Mouse (Mus musculus) bone marrow macrophage, adult 2 months (primary cell): ENCODE results near the gene Fsd1. TPM values are rescaled to one million over a fixed set of nuclear protein-coding genes. Genes with fewer than 3 reads are reported as not detected.

Source experiments
- H3K27ac ChIP-seq: 2 replicates; pipeline ENCODE4 v1.5.1; 2012; ENCODE audit warnings: low read depth, low read length; ENCODE audit not compliant: insufficient read depth
- H3K4me1 ChIP-seq: 2 replicates; pipeline ENCODE4 v1.6.1; 2012; ENCODE audit warnings: low read length; ENCODE audit not compliant: control insufficient read depth, insufficient read depth
- H3K4me3 ChIP-seq: 2 replicates; pipeline ENCODE4 v1.5.1; 2012; ENCODE audit warnings: mild to moderate bottlenecking, low read length, moderate library complexity; ENCODE audit not compliant: insufficient read depth
- CTCF ChIP-seq: IDR thresholded peaks from 2 replicates; pipeline ENCODE4 v1.5.1; 2012; ENCODE audit warnings: low read depth, mild to moderate bottlenecking, low read length, moderate library complexity
- POLR2A ChIP-seq: IDR thresholded peaks from 2 replicates; pipeline ENCODE4 v1.6.1; 2012; ENCODE audit warnings: mild to moderate bottlenecking, low read depth, low read length, borderline replicate concordance
- polyA plus RNA-seq: library from polyadenylated mRNA; stranded (reverse); fragments of >200 nt; gene quantifications from 2 replicates; pipeline ENCODE4 v1.2.4, GENCODE M21; 2012; ENCODE audit not compliant: missing spikeins, insufficient read depth, insufficient read length

Gene Fsd1
- polyA plus RNA-seq, 1 experiment, result not detected

DNA sequence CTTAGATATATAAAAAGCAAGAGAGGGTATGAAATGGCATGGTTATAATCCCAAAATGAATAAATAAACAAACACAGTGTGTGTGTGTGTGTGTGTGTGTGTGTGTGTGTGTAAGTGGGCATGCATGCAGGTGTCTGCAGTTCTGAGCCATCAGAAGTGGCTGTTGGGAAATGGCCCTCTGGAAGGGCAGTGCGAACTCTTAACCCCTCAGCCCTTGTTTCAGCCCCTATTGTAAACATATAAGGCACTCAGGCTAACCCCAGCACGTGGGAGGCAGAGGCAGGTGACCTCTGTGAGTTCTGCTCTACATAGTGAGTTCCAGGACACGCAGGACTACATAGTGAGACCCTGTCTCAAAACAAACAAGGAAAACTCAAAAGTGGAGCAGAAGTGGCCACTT is 9.0 kb upstream of the Fsd1 start:
- H3K4me3 ChIP-seq, result no peak overlapping the region
- no peak overlapping the region for H3K27ac ChIP-seq
- H3K4me1 ChIP-seq, result no peaks in the 10 kb centered on the region; the same call in 1 of the 2 replicates
- no peak for TF ChIP-seq POLR2A

DNA sequence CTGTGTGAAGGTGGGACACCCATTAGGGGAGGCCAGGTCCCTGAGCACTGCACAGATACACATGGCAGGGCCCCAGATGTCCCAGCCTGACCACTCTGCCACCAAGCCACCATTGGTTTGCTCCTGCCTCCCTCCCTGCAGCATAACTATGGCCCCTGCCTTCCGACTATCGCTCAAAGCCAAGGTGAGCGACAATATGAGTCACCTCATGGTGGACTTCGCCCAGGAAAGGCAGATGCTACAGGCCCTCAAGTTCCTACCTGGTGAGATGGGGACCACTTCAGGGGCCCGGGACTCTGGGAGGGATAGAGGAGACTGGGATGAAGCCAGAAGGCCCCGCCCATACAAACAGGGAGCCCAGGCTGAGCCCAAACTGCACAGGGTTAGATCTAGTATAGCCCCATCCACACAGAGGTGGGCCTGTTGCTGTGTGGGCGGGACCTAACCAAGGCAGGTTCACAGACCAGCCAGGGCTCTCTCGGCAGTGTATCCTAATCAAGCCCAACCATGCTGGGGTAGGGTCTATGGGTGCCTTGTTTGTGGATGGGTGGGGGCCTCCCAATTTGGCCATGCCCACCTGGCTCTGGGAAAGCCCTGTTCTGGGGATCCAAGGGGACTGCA is 4.1 kb downstream of the Fsd1 start:
- Histone ChIP-seq H3K4me3 (no peak overlapping the region), H3K4me1 (no peaks in the 10 kb centered on the region), H3K27ac (no peak overlapping the region)
- TF ChIP-seq POLR2A (no peak), CTCF (no peak)

DNA sequence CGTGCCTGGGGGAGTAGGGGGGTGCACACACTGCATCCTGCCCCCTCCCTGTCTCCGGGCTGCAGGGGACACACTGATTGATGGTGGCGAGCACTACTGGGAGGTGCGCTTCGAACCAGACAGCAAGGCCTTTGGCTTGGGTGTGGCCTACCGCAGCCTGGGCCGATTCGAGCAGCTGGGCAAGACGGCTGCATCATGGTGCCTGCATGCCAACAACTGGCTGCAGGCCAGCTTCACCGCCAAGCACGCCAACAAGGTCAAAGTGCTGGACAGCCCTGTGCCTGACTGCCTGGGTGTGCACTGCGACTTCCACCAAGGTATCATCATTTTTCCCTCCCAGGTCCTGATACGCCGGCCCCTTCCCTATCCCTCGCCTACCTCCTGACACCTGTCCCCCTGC is 9.7 kb downstream of the Fsd1 start:
- H3K4me1 ChIP-seq, result no peaks in the 10 kb centered on the region
- no peak for TF ChIP-seq CTCF
- TF ChIP-seq POLR2A, result no peak
- no peak overlapping the region for H3K27ac ChIP-seq
- H3K4me3 ChIP-seq, result no peak overlapping the region

DNA sequence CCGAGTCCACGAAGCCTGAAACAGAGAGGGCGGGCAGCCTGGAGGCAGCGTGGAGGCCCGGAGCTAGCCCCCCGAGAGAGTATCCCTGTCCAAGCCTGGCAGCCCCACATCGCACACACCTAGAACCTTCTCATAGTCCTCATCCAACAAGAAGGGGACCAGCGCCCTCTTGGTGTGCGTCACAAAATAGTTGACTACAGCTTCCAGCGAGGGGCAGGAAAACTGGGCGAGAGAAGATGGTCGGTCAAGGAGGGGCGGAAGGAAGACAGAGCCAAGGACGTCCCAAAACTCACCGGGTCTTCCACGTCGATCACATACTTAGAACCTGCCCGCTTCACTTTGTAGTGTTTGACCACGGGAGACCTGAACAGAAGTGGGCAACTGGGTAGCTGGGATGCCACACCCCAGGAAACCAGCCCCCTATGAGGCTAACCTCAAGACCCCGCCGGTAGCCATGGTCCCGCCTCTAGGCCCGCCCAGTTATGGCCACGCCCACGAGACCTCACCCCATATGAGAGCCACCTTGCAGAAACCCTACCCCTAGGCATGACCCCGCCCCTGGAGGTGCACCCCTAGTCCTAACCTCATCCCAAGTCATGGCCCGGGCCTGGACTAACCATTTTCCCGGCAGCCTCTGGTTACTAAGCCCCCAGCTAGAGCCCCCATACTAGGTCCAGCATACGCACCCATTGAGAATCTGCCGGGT is 13.6 kb downstream of the Fsd1 start:
- TF ChIP-seq CTCF, result no peak
- TF ChIP-seq POLR2A, result no peak
- Histone ChIP-seq H3K4me3 (no peak overlapping the region), H3K27ac (no peak overlapping the region), H3K4me1 (0 out of 2 replicates have a peak, but pooled peaks cover 2% of the 10 kb centered on the region)

DNA sequence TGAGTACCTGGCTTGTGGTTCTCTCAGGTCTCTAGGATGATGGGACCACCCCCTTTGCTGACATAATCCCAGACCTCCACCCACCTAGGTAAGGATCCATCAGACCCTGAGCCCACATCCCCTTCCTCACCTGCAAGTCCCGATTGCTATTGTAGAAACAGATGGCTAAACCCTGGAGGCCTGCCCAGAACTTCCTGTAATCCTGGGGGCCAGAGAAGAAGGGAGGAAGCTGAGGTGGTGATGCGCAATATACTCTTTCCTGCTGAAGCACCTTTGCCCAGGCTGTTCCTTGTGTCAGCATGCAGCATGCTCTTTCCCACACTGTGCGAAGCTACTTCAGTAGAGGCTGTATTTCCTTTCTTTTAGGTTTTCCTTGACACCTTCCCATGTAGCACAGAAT is 16.7 kb downstream of the Fsd1 start:
- no peak overlapping the region for H3K27ac ChIP-seq
- TF ChIP-seq CTCF (no peak), POLR2A (no peak)
- peaks cover 5% of the 10 kb centered on the region for H3K4me1 ChIP-seq
- no peak overlapping the region for H3K4me3 ChIP-seq

DNA sequence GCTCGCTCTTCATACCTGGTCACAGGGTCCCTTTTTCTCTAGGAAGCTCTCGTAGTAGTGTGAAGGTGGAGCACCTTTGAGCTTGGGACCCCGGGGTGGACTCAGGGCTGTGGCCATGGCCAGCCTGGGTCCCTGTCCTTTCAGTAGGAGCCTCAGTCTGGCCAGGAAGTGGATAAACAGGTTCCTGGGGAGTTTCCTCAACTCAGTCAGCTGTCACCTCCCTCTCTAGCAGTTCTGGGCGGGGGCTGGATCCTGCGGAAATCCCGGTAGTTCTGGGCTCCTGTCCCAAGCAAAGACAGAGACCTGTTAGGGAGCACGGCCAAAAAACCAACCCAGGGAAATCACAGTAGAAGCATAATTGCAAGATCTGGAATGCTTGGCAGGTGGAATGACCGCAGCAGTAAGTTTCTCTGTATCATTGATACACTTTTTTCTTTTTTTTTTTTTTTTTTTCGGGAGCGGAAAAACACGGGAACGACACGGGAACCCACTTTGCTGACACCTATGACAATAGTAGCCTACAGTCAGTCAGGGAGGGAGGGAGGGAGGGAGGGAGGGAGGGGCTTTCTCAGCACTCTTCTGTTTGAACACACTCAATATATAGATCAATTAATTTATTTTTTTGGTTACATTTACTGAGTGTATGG is 19.2 kb downstream of the Fsd1 start, which contains the start of the genes Stap2 and Mpnd:
Gene Stap2 (minus strand): TSS at position 170 of the 647 bp plus-strand sequence.
Gene Mpnd (plus strand): TSS at position 297 of the 647 bp plus-strand sequence.
- no peak within 1 kb of the TSS for H3K4me3 ChIP-seq
- H3K4me1 ChIP-seq, result peaks cover 9% of the 10 kb centered on the region
- TF ChIP-seq POLR2A (no peak), CTCF (no peak)
- no peak within 1 kb of the TSS for H3K27ac ChIP-seq

DNA sequence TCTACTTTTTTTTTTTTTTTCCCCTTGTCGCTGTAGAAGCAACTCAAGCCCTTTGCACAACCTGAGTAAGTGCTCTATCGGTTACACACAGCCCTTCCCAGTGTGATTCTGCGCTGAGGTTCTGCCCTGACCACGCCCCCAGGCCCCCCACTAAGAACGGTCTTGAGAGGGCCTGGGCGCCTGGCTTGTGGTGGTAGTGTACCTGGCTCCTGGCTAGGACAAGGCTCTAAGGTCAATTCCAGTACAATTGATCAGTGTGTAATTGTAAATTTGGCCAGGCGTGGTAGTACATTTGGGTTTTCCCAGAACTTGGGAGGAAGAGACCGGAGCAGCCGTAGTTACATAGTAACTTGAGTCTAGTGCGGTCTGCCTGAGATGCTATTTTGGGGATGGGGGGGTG is 20.6 kb downstream of the Fsd1 start:
- no peak overlapping the region for H3K4me3 ChIP-seq
- no peak overlapping the region for H3K27ac ChIP-seq
- peaks cover 7% of the 10 kb centered on the region for H3K4me1 ChIP-seq
- TF ChIP-seq CTCF (no peak), POLR2A (no peak)

DNA sequence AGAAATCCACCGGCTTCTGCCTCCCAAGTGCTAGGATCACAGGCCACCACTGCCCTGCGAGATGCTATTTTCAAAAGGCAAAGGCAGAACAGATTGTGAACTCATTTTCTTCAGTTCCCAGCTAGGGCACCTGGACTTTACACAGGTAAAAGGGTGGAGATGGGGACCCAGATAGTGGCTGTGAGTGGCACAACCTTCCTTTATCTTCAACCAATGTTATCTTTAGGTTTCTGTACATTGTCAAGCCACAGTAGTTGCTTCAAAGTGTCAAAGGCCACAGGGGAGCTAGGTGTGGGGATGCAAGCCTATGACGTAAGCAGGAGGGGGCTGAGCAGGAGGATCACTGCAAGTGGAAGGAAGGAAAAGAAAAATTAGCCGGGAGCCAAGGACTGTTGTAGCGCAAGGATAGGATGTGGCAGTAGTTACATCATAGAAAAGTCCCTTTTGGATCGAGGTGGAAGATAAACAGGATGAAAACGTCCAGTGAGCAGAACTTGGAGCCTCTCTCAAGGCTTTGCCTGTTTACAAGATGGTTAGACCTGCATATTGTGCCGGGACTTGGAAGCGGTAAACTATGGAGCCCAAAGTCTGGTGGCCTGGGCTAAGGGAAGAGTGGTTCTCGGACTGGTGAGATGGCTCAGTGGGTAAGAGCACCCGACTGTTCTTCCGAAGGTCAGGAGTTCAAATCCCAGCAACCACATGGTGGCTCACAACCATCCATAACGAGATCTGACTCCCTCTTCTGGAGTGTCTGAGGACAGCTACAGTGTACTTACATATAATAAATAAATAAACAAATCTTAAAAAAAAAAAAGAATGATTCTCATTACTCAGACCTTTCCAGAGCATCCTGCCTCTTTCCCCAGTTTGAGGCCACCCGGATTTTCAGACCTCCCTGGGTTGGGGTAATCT is 21.4 kb downstream of the Fsd1 start:
- TF ChIP-seq POLR2A (no peak), CTCF (no peak)
- peak overlapping the region; percentile 27 for H3K4me3 ChIP-seq
- H3K4me1 ChIP-seq, result peaks cover 7% of the 10 kb centered on the region
- peak overlapping the region; percentile 14; the same call in 1 of the 2 replicates for H3K27ac ChIP-seq

DNA sequence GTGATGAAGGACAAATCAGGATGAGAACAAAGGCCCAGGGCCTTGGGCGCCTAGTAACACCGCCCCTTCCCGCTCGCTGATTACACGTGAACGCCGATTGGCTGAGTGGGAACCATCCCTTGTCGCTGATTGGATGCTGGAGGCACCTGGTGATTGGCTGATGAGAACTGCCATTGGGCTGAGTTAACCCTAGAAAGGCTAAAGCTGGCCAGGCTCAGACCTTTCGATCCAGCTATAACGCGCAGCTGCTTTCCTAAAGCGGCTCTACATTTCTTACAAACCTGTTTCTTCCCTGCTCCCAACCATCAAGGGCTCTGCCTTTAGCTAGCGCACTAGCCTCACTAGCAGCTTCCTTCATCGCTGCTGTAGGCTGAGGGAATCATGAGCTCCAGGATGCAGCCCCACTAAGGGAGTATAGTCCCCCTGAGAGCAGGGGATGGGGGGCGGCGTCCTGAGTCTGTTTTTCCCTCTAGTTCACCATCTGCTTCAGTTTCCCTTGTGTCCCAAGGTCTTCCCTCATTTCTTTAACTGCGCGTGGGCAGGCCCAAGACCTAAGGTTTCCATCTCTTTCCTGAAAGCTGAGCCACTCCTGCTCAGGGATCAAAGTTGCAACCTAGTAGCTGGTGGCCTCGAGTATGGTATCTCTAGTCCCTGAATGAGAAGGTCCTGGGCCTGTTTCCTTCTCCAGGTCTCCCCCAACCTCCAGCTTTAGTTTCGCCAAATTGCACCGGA is 22.2 kb downstream of the Fsd1 start:
- Histone ChIP-seq H3K4me1 (peaks cover 7% of the 10 kb centered on the region), H3K27ac (peak overlapping the region; percentile 63), H3K4me3 (peak overlapping the region; percentile 76)
- TF ChIP-seq CTCF (0 out of 2 replicates have a peak, but pooled peaks have one; percentile 14), POLR2A (no peak)
